ENCODE assay signal across 8 mouse cellular contexts in the genomic region with DNA sequence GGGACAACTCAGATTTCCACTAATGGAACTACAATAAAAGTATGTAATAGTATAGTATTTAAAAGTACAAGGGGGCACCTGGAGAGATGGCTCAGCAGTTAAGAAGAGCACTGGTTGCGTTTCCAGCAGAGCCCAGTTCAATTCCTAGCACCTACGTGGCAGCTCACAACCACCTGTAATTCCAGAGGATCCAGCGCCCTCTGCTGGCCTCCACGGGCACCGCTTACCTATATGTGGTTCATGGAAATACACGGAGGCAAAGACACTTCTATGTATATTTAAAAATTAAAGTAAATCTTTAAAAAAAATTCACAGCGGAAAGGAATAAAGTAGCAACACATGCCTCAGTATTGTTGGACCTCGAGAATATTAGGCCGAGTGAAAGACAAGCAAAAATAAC. TPM values are rescaled to one million over a fixed set of nuclear protein-coding genes. Genes with fewer than 3 reads are reported as not detected.
DNase-seq lines count a peak whose midpoint lies in the region; TF ChIP-seq lines count a peak whose summit lies in the region.

No protein-coding gene starts in this region.

- H3K4me1 ChIP-seq in heart, adult 2 months (ENCODE audit: control insufficient read depth, insufficient read depth, low read length): no peaks in the 10 kb centered on the region

- no peak for TF ChIP-seq EP300 in heart, adult 2 months (IDR thresholded peaks at IDR 0.05; ENCODE audit: insufficient read depth, low read depth, low read length)

- DNase-seq in heart, adult 2 months: no peak
- DNase-seq in heart, adult 8-10 months (ENCODE audit: low spot score): no peak
- DNase-seq in urinary bladder, postnatal 14 days (ENCODE audit: low spot score): peak; percentile 22
- DNase-seq in urinary bladder, adult 2 months (ENCODE audit: low spot score): no peak
- peak; percentile 52 for DNase-seq in induced T-regulatory cell, adult 2 months (ENCODE audit: low read depth)
- DNase-seq in thymus, postnatal 36 days: peak; percentile 17 to 19
- no peak for DNase-seq in urinary bladder, postnatal 36 days (ENCODE audit: low spot score in 2 of 2)
- DNase-seq in gastrocnemius, adult 18-20 months (ENCODE audit: low spot score): no peak

- TF ChIP-seq CTCF in heart, adult 2 months (IDR thresholded peaks at IDR 0.05): peak; percentile 45

- WGBS in heart, adult 2 months: 36% methylated on average over 9 of the region's 9 CpGs

- H3K9ac ChIP-seq in heart, adult 2 months (ENCODE audit: low read depth, low read length): no peak overlapping the region

- no peak overlapping the region for H3K27ac ChIP-seq in heart, adult 2 months

- no peak for TF ChIP-seq POLR2A in heart, adult 2 months (IDR thresholded peaks at IDR 0.05; ENCODE audit: insufficient read depth, low read depth, low read length)

- H3K27me3 ChIP-seq in heart, adult 2 months (ENCODE audit: control insufficient read depth, insufficient read depth, low read length): no peaks in the 10 kb centered on the region

- H3K79me2 ChIP-seq in heart, adult 2 months (replicated peaks; ENCODE audit: control insufficient read depth, insufficient read depth, low read length): no peaks in the 10 kb centered on the region

- intact Hi-C loops in heart, adult 2 months (cut with DNase I): no loop called here

- no peak overlapping the region for H3K4me3 ChIP-seq in heart, adult 2 months

- no peaks in the 10 kb centered on the region for H3K36me3 ChIP-seq in heart, adult 2 months (ENCODE audit: control insufficient read depth, insufficient read depth, low read length)

RNA-seq across cellular contexts. Expression of a gene that starts 12.7 kb away (rescaled TPM):
- 1 to 10 TPM in 1 of 2 experiments, under 1 TPM in 1; 0.89 to 1.1 TPM for total RNA-seq in heart, adult 2 months (2021)
- polyA plus RNA-seq in heart, adult 2 months (2012; rRNA removed): 1.3 TPM in 2 replicates
- 1 to 10 TPM in 1 of 4 experiments, under 1 TPM in 3; 0.14 to 2.0 (median 0.41) TPM for total RNA-seq in heart, adult 8-10 months (2022)
- polyA plus RNA-seq in urinary bladder, adult 2 months (2012; rRNA removed): 0.13 and 0.40 TPM in 2 replicates
- under 1 TPM in 1 of 2 experiments, not detected in 1; 0.31 TPM for total RNA-seq in gastrocnemius, adult 18-20 months (2021)

RNA-seq across cellular contexts. Expression of a gene that starts 36.6 kb away (rescaled TPM):
- 1 to 10 TPM; 3.2 to 3.3 TPM for total RNA-seq in heart, adult 2 months (2021)
- polyA plus RNA-seq in heart, adult 2 months (2012; rRNA removed): 5.6 and 5.7 TPM in 2 replicates
- total RNA-seq in heart, adult 8-10 months (2022): 1 to 10 TPM; 2.2 to 7.2 (median 3.2) TPM
- polyA plus RNA-seq in urinary bladder, adult 2 months (2012; rRNA removed): 0.86 and 2.1 TPM in 2 replicates
- total RNA-seq in gastrocnemius, adult 18-20 months (2021): not detected

RNA-seq across cellular contexts. Expression of a gene that starts 41.0 kb away (rescaled TPM):
- under 1 TPM; 0.11 to 0.31 TPM for total RNA-seq in heart, adult 2 months (2021)
- polyA plus RNA-seq in heart, adult 2 months (2012; rRNA removed): 0.10 and 0.12 TPM in 2 replicates
- under 1 TPM in 2 of 4 experiments, not detected in 2; 0.17 to 0.53 TPM for total RNA-seq in heart, adult 8-10 months (2022)
- polyA plus RNA-seq in urinary bladder, adult 2 months (2012; rRNA removed): 10.2 and 10.6 TPM in 2 replicates
- total RNA-seq in gastrocnemius, adult 18-20 months (2021): not detected

Comparison
In these comparisons a context has a peak if more than half of its experiments do, and no peak if none do; other contexts are left out.
1. DNase-seq: peak in urinary bladder, postnatal 14 days (single experiment), induced T-regulatory cell, adult 2 months (single experiment) and thymus, postnatal 36 days (2 of 2); none in heart, adult 2 months (0 of 2), heart, adult 8-10 months (single experiment), urinary bladder, adult 2 months (single experiment), urinary bladder, postnatal 36 days (0 of 2) and gastrocnemius, adult 18-20 months (single experiment).